Mouse (Mus musculus) CD8-positive naive resting alpha-beta T cell, adult 57 days (primary cell): Measurements from ENCODE around the gene Gm11084. TPM values are rescaled to one million over a fixed set of nuclear protein-coding genes. Genes with fewer than 3 reads are reported as not detected.

Source experiments
- total RNA-seq: library from RNA; stranded (reverse); gene quantifications from one replicate; pipeline ENCODE4 v1.2.4, GENCODE M21; 2023

Gene Gm11084
- total RNA-seq: not detected

GRCm38 (mm10) chr2:72986616-72987015 lies at the start of gene Gm11084:
Gm11084 (minus strand) TSS chr2:72986716.

GRCm38 (mm10) chr2:72980337-72981074 lies 6.0 kb downstream of the Gm11084 start, which contains the start of gene Sp3:
Sp3 (minus strand) TSS chr2:72980446.

Other genes with a start within 250 kb of the Gm11084 start
- gene Sp3, start 6.3 kb downstream of the Gm11084 start, total RNA-seq: 174 TPM
- 32.2 TPM for gene Ola1, start 232.2 kb upstream of the Gm11084 start, total RNA-seq